Mouse (Mus musculus) embryonic fibroblast, embryonic 13.5 days (primary cell): ENCODE measurements around the gene Tmem206. TPM values are rescaled to one million over a fixed set of nuclear protein-coding genes. Genes with fewer than 3 reads are reported as not detected.
A peak's percentile ranks its signal among the peaks of the same experiment; 100 is the strongest.

Source experiments
- H3K27ac ChIP-seq: 2 replicates; pipeline ENCODE4 v1.5.1; 2012; ENCODE audit warnings: low read length, control low read depth, inconsistent platforms; ENCODE audit not compliant: insufficient read depth
- H3K4me1 ChIP-seq: 2 replicates; pipeline ENCODE4 v1.6.1; 2011; ENCODE audit warnings: low read length; ENCODE audit not compliant: control insufficient read depth, insufficient read depth
- H3K4me3 ChIP-seq: 2 replicates; pipeline ENCODE4 v1.5.1; 2011; ENCODE audit warnings: mild to moderate bottlenecking, control low read depth, low read length; ENCODE audit not compliant: insufficient read depth
- CTCF ChIP-seq: IDR thresholded peaks from 2 replicates; pipeline ENCODE4 v1.5.1; 2011; ENCODE audit warnings: mild to moderate bottlenecking, control low read depth, low read length, moderate library complexity, borderline replicate concordance; ENCODE audit not compliant: insufficient read depth
- POLR2A ChIP-seq: IDR thresholded peaks from 2 replicates; pipeline ENCODE4 v1.6.1; 2011; ENCODE audit warnings: low read depth, mild to moderate bottlenecking, control low read depth, low read length, moderate library complexity
- polyA plus RNA-seq: library from polyadenylated mRNA; stranded (reverse); fragments of >200 nt; gene quantifications from 2 replicates; pipeline ENCODE4 v1.2.4, GENCODE M21; 2011; ENCODE audit warnings: low read depth; ENCODE audit not compliant: missing spikeins, insufficient read length

Tmem206 gene
- polyA plus RNA-seq, 1 experiment: 12.0 TPM

DNA sequence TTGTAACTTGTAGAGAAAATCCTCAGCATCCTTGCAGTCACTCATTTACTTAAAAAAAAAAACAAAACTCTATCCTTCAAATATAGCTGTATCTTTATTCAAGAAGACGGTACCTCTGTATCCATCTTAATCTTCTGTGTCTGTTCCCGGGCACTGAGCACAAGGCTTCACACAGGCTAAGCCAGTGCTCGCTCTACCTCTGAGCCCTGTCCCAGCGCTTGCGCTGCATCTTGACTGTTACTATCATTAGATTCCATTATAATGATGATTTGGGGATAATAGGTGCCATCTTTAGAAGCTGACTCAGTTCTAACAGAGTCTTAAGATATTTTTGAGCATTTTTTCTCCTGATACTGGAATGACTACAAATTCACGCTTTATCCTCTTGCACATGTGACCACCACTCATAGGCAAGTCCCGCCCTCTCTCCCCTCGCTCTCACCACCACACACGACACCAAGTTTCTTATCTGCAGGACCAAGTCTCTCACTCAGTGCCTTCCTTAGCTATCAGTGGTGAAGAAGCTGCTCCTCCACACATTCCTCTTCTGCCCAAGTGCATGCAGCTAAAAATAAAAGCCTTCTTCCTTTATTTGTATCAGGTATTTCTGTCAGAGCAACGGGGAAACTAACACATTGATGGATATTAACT lies 49.4 kb downstream of the Tmem206 start:
- H3K4me3 ChIP-seq: no peak overlapping the region
- no peak overlapping the region for H3K27ac ChIP-seq
- TF ChIP-seq POLR2A (no peak), CTCF (no peak)
- H3K4me1 ChIP-seq: no peaks in the 10 kb centered on the region

DNA sequence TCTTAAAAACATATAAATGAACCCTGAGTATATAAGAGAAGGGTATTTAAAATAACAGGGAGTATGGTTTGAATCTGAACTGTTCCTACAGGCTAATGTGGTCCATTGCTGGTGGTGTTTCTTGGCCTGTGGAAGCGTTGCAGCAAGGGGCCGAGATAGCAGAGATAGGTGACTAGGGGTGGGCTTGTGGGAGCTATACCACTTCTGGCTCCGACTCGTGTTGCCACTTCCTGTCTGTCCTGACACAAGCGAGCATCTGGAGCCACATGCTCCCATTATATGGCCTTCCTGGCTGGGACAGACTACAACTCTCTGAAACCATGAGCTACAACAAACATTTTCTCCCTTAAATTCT lies 49.9 kb downstream of the Tmem206 start:
- Histone ChIP-seq H3K4me3 (no peak overlapping the region), H3K4me1 (no peaks in the 10 kb centered on the region), H3K27ac (no peak overlapping the region)
- TF ChIP-seq CTCF: no peak
- TF ChIP-seq POLR2A: no peak

DNA sequence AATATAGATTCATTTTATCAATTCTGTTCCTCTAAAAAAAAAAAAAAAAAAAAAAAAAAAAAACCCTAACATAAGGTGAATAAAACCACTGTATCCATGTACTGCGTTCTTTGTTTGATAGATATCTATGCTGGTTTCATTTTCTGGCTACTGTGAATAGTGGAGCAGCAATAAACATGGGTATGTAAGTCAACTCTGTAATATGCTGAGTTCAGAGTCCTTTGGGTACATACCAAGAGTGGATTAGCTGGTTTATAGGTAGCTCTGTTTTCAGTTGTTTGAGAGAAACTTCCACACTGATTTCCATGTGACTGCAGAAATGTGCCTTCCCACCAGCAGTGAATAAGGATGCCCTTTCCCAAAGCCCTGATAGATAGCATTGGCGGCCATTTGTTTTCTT lies 52.4 kb downstream of the Tmem206 start:
- Histone ChIP-seq H3K4me3 (no peak overlapping the region), H3K27ac (no peak overlapping the region), H3K4me1 (no peaks in the 10 kb centered on the region)
- TF ChIP-seq CTCF (no peak), POLR2A (no peak)

DNA sequence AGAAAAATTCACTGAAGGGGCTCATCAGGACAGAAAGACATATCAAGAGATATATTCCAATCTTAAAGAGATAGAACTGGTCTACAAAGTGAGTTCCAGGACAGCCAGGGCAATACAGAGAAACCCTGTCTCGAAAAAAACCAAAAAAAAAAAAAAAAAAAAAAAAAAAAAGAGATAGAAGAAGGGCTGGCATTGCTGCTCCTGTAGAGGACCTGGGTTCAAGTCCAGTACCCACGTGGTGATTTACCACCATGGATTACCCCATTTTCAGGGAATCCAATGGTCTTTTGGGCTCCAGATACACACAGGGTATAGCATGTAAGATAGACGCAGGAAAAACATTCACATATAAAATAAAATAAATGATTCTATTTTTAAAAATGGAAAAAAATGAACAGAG lies 55.1 kb downstream of the Tmem206 start:
- H3K27ac ChIP-seq: no peak overlapping the region
- TF ChIP-seq CTCF (no peak), POLR2A (no peak)

DNA sequence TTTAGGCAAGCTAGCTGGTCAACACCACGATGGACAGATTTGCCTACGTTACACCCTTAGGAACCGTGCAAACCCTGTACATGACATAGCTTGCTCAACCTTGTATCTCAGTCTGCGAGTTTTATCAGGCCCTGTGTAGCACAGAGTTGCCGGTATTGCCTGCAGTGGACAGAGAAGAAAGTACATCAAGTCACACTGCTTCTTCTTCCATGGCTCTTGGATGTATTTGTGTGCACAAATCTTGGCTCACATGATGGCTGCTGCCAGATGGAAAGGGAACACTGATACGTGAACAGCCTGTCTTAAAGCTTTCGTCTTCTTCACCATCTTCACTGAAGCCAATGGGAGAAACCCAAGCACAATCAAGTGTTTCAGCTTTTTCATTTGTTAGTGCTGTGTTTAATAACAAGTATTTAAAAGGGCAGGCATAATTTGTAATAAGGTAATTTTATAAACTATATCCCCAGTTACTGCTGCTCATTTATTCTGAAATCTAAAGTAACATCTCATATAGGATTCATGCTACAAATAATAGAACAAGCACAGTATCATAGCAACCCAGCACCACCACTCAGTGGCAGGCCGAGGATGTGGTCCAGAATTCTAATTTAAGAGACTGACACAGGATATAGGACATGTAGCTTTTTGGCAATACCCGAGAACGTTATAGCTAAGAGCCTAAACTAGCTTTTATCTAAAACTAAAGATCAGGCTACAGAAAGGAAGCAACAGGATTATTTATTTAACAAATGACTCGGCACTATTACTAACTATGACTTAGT lies 56.4 kb downstream of the Tmem206 start:
- Histone ChIP-seq H3K27ac (no peak overlapping the region), H3K4me1 (no peaks in the 10 kb centered on the region), H3K4me3 (no peak overlapping the region)
- TF ChIP-seq POLR2A (no peak), CTCF (no peak)

More for the DNA sequence above, 55.1 kb downstream of the Tmem206 start:
- no peak overlapping the region for H3K4me3 ChIP-seq
- H3K4me1 ChIP-seq: no peaks in the 10 kb centered on the region

DNA sequence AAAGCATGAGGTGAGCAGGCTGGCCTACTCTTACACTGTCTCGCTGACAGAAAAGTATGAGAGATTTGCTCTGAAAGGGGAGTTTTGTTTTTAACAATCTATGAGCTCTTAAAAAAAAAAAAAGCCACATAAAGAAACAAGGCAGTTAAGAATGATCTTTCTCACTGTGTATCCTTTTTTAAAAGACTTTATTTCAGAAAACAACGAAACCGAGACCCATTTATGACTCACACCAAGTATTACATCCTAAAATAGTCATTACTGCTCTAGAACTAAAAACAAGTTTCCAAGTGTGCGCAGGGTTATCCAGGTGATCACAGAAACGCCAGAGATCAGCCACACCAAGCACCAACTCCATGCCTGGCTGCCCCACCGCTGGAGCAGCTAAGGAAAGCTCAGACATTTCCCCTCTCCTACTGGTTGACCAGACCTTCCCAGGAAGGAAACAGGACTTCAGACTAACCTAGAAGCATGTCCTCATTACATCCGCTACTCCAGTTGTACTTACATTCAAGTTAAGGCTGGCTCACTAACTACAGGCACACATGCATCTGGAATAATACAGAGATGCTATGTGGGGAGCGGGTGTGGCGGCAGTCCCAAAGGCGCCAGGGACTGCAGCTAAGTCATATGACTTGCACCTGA lies 59.2 kb downstream of the Tmem206 start:
- no peak overlapping the region for H3K27ac ChIP-seq
- TF ChIP-seq POLR2A (no peak), CTCF (no peak)
- no peak overlapping the region for H3K4me3 ChIP-seq
- no peaks in the 10 kb centered on the region for H3K4me1 ChIP-seq

DNA sequence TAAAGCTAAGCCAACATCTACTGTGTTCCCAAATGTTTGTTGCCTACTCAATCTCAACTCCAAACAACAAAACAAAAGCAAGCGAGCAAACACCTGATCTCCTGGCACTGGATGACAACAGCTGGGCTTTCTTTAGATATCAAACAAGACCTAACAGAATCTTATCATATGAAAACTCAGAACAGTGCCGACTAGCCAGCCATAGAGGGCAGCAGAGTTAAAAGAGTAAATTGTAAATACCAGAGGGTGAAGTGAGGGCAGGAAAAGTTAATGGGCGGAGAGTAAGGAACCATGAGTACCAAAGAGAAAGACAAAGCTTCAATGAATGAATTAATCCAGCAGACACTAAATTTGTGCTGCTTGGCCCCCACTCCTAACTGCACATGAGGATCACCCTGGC lies 65.6 kb downstream of the Tmem206 start:
- H3K27ac ChIP-seq: no peak overlapping the region
- peaks cover 4% of the 10 kb centered on the region for H3K4me1 ChIP-seq
- H3K4me3 ChIP-seq: no peak overlapping the region
- TF ChIP-seq POLR2A: no peak
- TF ChIP-seq CTCF: no peak

DNA sequence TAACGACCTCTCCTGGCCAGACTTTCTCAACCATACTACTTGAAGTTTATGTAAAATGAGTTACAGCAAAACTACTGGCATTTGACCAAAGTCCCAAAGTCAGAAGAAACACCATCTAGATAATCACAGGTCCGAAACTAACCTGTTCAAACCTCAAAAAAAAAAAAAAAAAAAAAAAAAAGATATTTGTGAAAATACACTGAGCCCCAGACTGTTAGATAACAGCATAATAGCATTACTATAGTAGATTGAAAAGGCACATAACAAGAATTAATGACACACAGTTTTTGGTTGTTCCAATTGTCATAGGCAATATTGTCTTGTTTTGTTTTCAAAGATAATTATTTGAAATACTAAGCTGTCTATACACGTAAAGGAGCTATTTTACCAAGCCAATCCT lies 67.8 kb downstream of the Tmem206 start:
- no peak overlapping the region for H3K4me3 ChIP-seq
- H3K4me1 ChIP-seq: peaks cover 4% of the 10 kb centered on the region
- TF ChIP-seq POLR2A: no peak
- H3K27ac ChIP-seq: no peak overlapping the region

DNA sequence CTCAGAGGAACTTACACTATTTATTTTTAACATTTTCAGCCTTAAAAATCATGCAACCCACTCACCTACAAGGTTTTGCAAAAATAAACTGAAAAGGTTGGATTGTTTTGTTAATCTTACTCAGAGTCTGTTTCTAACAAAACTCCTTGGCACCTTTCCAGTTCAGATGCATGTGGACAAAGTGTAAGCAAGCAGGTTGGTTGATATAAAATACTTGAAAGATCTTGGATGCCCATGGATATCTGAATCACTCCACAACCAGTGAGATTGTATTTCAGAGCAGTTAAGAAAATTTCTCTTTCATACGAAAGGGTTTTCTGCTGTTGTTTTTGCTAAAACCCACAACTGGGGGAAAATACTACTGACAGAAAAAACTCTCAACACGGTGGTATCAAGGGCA lies 68.4 kb downstream of the Tmem206 start:
- H3K27ac ChIP-seq: no peak overlapping the region

DNA sequence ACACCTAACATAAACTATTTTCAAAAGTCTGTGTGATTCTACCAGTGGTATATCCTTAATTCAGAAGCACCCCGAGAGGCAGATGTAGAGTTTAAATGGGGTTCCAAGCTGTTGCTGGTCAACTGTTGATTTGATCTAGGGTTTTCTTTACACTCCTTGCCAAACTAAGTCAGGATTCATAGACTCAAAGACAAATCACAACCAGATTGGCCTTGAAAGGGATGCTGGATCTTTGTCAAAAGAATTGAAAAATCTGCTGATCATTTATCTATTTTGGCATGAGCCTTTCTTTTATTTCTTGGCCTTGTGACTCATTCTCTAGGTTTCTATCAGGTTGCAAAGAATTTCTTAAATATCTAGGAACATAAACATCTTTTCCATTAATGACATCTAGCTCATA lies 69.5 kb downstream of the Tmem206 start:
- Histone ChIP-seq H3K4me3 (peak overlapping the region; percentile 98), H3K27ac (no peak overlapping the region), H3K4me1 (peaks cover 4% of the 10 kb centered on the region)
- no peak for TF ChIP-seq POLR2A
- TF ChIP-seq CTCF: no peak

More for the DNA sequence above, 68.4 kb downstream of the Tmem206 start:
- H3K4me3 ChIP-seq: no peak overlapping the region
- H3K4me1 ChIP-seq: peaks cover 4% of the 10 kb centered on the region
- TF ChIP-seq POLR2A (no peak), CTCF (no peak)
